Mouse (Mus musculus): ENCODE measurements around the gene Abcc4. TPM values are rescaled to one million over a fixed set of nuclear protein-coding genes. Genes with fewer than 3 reads are reported as not detected.

Gene Abcc4
- polyA plus RNA-seq, 1 experiment from 2014 or later, result 4.5 TPM

- Histone ChIP-seq H3K4me1 (replicated peaks; ENCODE audit: control insufficient read depth, insufficient read depth, low read length) (peaks cover 3% of the 10 kb centered on the region; the same call in 1 of the 2 replicates), H3K27me3 (replicated peaks; ENCODE audit: control insufficient read depth, insufficient read depth, low read length) (peaks cover 25% of the 10 kb centered on the region), H3K4me2 (peak overlapping the region; percentile 80), H3K4me3 (ENCODE audit: low read depth, low read length) (peak overlapping the region; percentile 47), H3K36me3 (ENCODE audit: control insufficient read depth, insufficient read depth, low read length) (no peaks in the 10 kb centered on the region), H3K27ac (ENCODE audit: low read depth, low read length) (no peak overlapping the region), H3K9me3 (ENCODE audit: control insufficient read depth, low read length) (no peaks in the 10 kb centered on the region), H3K9ac (ENCODE audit: low read depth, low read length) (no peak overlapping the region)
- DNase-seq (ENCODE audit: low spot score) (no peak), ATAC-seq (replicated peaks; ENCODE audit: low FRiP score) (no peak; the same call in 1 of the 2 replicates)
- 19% methylated on average over 20 of the region's 20 CpGs for WGBS
Observed at GRCm38 (mm10) chr14:118473188-118473830, 232.7 kb downstream of the Abcc4 start.

GRCm38 (mm10) chr14:118465331-118465730 is 240.7 kb downstream of the Abcc4 start:
- ATAC-seq (replicated peaks; ENCODE audit: low FRiP score) (no peak), DNase-seq (ENCODE audit: low spot score) (no peak)
- WGBS, result 29% methylated on average over 2 of the region's 2 CpGs
- Histone ChIP-seq H3K36me3 (ENCODE audit: control insufficient read depth, insufficient read depth, low read length) (no peaks in the 10 kb centered on the region), H3K27ac (ENCODE audit: low read depth, low read length) (no peak overlapping the region), H3K9me3 (ENCODE audit: control insufficient read depth, low read length) (no peaks in the 10 kb centered on the region), H3K4me3 (ENCODE audit: low read depth, low read length) (no peak overlapping the region), H3K4me2 (no peak overlapping the region), H3K27me3 (replicated peaks; ENCODE audit: control insufficient read depth, insufficient read depth, low read length) (no peaks in the 10 kb centered on the region), H3K4me1 (replicated peaks; ENCODE audit: control insufficient read depth, insufficient read depth, low read length) (no peaks in the 10 kb centered on the region), H3K9ac (ENCODE audit: low read depth, low read length) (no peak overlapping the region)

GRCm38 (mm10) chr14:118464401-118464800 is 241.6 kb downstream of the Abcc4 start:
- Histone ChIP-seq H3K27ac (ENCODE audit: low read depth, low read length) (no peak overlapping the region), H3K9me3 (ENCODE audit: control insufficient read depth, low read length) (no peaks in the 10 kb centered on the region), H3K4me3 (ENCODE audit: low read depth, low read length) (no peak overlapping the region), H3K36me3 (ENCODE audit: control insufficient read depth, insufficient read depth, low read length) (no peaks in the 10 kb centered on the region), H3K9ac (ENCODE audit: low read depth, low read length) (no peak overlapping the region), H3K4me2 (no peak overlapping the region), H3K4me1 (replicated peaks; ENCODE audit: control insufficient read depth, insufficient read depth, low read length) (no peaks in the 10 kb centered on the region), H3K27me3 (replicated peaks; ENCODE audit: control insufficient read depth, insufficient read depth, low read length) (no peaks in the 10 kb centered on the region)
- WGBS, result 90% methylated on average over 3 of the region's 3 CpGs
- DNase-seq (ENCODE audit: low spot score) (no peak), ATAC-seq (replicated peaks; ENCODE audit: low FRiP score) (no peak)

- Histone ChIP-seq H3K4me1 (replicated peaks; ENCODE audit: control insufficient read depth, insufficient read depth, low read length) (no peaks in the 10 kb centered on the region), H3K27ac (ENCODE audit: low read depth, low read length) (no peak overlapping the region), H3K36me3 (ENCODE audit: control insufficient read depth, insufficient read depth, low read length) (no peaks in the 10 kb centered on the region), H3K4me3 (ENCODE audit: low read depth, low read length) (no peak overlapping the region), H3K9me3 (ENCODE audit: control insufficient read depth, low read length) (no peaks in the 10 kb centered on the region), H3K27me3 (replicated peaks; ENCODE audit: control insufficient read depth, insufficient read depth, low read length) (no peaks in the 10 kb centered on the region; the same call in none of the 2 replicates), H3K4me2 (no peak overlapping the region), H3K9ac (ENCODE audit: low read depth, low read length) (no peak overlapping the region)
- ATAC-seq (replicated peaks; ENCODE audit: low FRiP score) (no peak), DNase-seq (ENCODE audit: low spot score) (no peak)
- 44% methylated on average over 4 of the region's 4 CpGs for WGBS
Observed at GRCm38 (mm10) chr14:118452572-118452971, 253.4 kb downstream of the Abcc4 start.

- H3K4me2 ChIP-seq, result no peak overlapping the region
- no peak overlapping the region for H3K27ac ChIP-seq (ENCODE audit: low read depth, low read length)
- H3K36me3 ChIP-seq (ENCODE audit: control insufficient read depth, insufficient read depth, low read length), result no peaks in the 10 kb centered on the region
- no peaks in the 10 kb centered on the region for H3K4me1 ChIP-seq (replicated peaks; ENCODE audit: control insufficient read depth, insufficient read depth, low read length)
- H3K9ac ChIP-seq (ENCODE audit: low read depth, low read length), result no peak overlapping the region
- no peaks in the 10 kb centered on the region for H3K9me3 ChIP-seq (ENCODE audit: control insufficient read depth, low read length)
- H3K27me3 ChIP-seq (replicated peaks; ENCODE audit: control insufficient read depth, insufficient read depth, low read length), result peaks cover 45% of the 10 kb centered on the region
- WGBS, result 75% methylated on average over 8 of the region's 8 CpGs
- no peak overlapping the region for H3K4me3 ChIP-seq (ENCODE audit: low read depth, low read length)
- ATAC-seq (replicated peaks; ENCODE audit: low FRiP score) (no peak), DNase-seq (ENCODE audit: low spot score) (no peak)
Observed at GRCm38 (mm10) chr14:118440155-118440554, 265.9 kb downstream of the Abcc4 start.

- ATAC-seq (replicated peaks; ENCODE audit: low FRiP score), result no peak
Observed at GRCm38 (mm10) chr14:118437156-118437931, 268.7 kb downstream of the Abcc4 start.

GRCm38 (mm10) chr14:118436791-118437155 is 269.2 kb downstream of the Abcc4 start:
- ATAC-seq (replicated peaks; ENCODE audit: low FRiP score) (no peak), DNase-seq (ENCODE audit: low spot score) (peak; percentile 54)
- no peaks in the 10 kb centered on the region for H3K9me3 ChIP-seq (ENCODE audit: control insufficient read depth, low read length)
- peak overlapping the region; percentile 57 for H3K4me2 ChIP-seq
- H3K27ac ChIP-seq (ENCODE audit: low read depth, low read length), result no peak overlapping the region
- WGBS, result under 1% methylated on average over 30 of the region's 31 CpGs
- no peaks in the 10 kb centered on the region for H3K36me3 ChIP-seq (ENCODE audit: control insufficient read depth, insufficient read depth, low read length)
- H3K4me1 ChIP-seq (replicated peaks; ENCODE audit: control insufficient read depth, insufficient read depth, low read length), result no peaks in the 10 kb centered on the region
- H3K27me3 ChIP-seq (replicated peaks; ENCODE audit: control insufficient read depth, insufficient read depth, low read length), result peaks cover 56% of the 10 kb centered on the region
- peak overlapping the region; percentile 44 for H3K4me3 ChIP-seq (ENCODE audit: low read depth, low read length)
- H3K9ac ChIP-seq (ENCODE audit: low read depth, low read length), result no peak overlapping the region

More at GRCm38 (mm10) chr14:118437156-118437931, 268.7 kb downstream of the Abcc4 start:
- H3K27me3 ChIP-seq (replicated peaks; ENCODE audit: control insufficient read depth, insufficient read depth, low read length), result peaks cover 56% of the 10 kb centered on the region
- DNase-seq (ENCODE audit: low spot score), result peak; percentile 54
- H3K4me2 ChIP-seq, result peak overlapping the region; percentile 57
- H3K4me3 ChIP-seq (ENCODE audit: low read depth, low read length), result peak overlapping the region; percentile 44
- no peak overlapping the region for H3K27ac ChIP-seq (ENCODE audit: low read depth, low read length)
- no peaks in the 10 kb centered on the region for H3K9me3 ChIP-seq (ENCODE audit: control insufficient read depth, low read length)
- no peak overlapping the region for H3K9ac ChIP-seq (ENCODE audit: low read depth, low read length)
- WGBS, result 1% methylated on average over 36 of the region's 36 CpGs
- no peaks in the 10 kb centered on the region for H3K36me3 ChIP-seq (ENCODE audit: control insufficient read depth, insufficient read depth, low read length)
- no peaks in the 10 kb centered on the region for H3K4me1 ChIP-seq (replicated peaks; ENCODE audit: control insufficient read depth, insufficient read depth, low read length)

GRCm38 (mm10) chr14:118435676-118436330 is 270.2 kb downstream of the Abcc4 start:
- ATAC-seq (replicated peaks; ENCODE audit: low FRiP score), result no peak
- no peak overlapping the region for H3K9ac ChIP-seq (ENCODE audit: low read depth, low read length)
- WGBS, result 35% methylated on average over 12 of the region's 12 CpGs
- H3K4me3 ChIP-seq (ENCODE audit: low read depth, low read length), result no peak overlapping the region
- H3K4me1 ChIP-seq (replicated peaks; ENCODE audit: control insufficient read depth, insufficient read depth, low read length), result no peaks in the 10 kb centered on the region; the same call in 1 of the 2 replicates
- H3K27ac ChIP-seq (ENCODE audit: low read depth, low read length), result no peak overlapping the region
- H3K9me3 ChIP-seq (ENCODE audit: control insufficient read depth, low read length), result no peaks in the 10 kb centered on the region
- H3K36me3 ChIP-seq (ENCODE audit: control insufficient read depth, insufficient read depth, low read length), result no peaks in the 10 kb centered on the region
- H3K27me3 ChIP-seq (replicated peaks; ENCODE audit: control insufficient read depth, insufficient read depth, low read length), result peaks cover 52% of the 10 kb centered on the region
- no peak for DNase-seq (ENCODE audit: low spot score)
- H3K4me2 ChIP-seq, result no peak overlapping the region

Measured in liver, embryonic 11.5 days (tissue).